Mouse (Mus musculus): ENCODE results near the gene Syngr2.

GRCm38 (mm10) chr11:117800038-117800437, 9.4 kb upstream of the Syngr2 start:
- no peak for TF ChIP-seq CTCF (IDR thresholded peaks at IDR 0.05; ENCODE audit: low read depth, low read length)
- TF ChIP-seq POLR2A (IDR thresholded peaks at IDR 0.05; ENCODE audit: insufficient read depth, low read length): no peak
- no peak for TF ChIP-seq EP300 (IDR thresholded peaks at IDR 0.05; ENCODE audit: insufficient read depth, low read depth, low read length)
